Mouse (Mus musculus) lung, postnatal 10 days (tissue): ENCODE data around the gene Gm10037.
A peak's percentile ranks its signal among the peaks of the same experiment; 100 is the strongest.
"Not testable (repeated sequence)": the region's sequence is repeated elsewhere in the genome, so short reads cannot be mapped to it uniquely, and the experiment has no call there.

Experiments
- DNase-seq: peaks from one replicate; pipeline ENCODE4 v3.0.0; 2021

Gene Gm10037

GRCm38 (mm10) chr13:67830911-67831336, at the start of gene Gm10037:
Gene Gm10037, plus strand, starts transcription at chr13:67831106.
- DNase-seq, result peak; percentile 68

- DNase-seq, result no peak
Measured at GRCm38 (mm10) chr13:67791921-67792455, 38.9 kb upstream of the Gm10037 start.

- DNase-seq, result no peak
Measured at GRCm38 (mm10) chr13:67798618-67799017, 32.3 kb upstream of the Gm10037 start.

GRCm38 (mm10) chr13:67799151-67799550, 31.8 kb upstream of the Gm10037 start:
- DNase-seq, result not testable (repeated sequence)

- no peak for DNase-seq
Measured at GRCm38 (mm10) chr13:67811651-67812210, 19.2 kb upstream of the Gm10037 start.

- no peak for DNase-seq
Measured at GRCm38 (mm10) chr13:67812961-67813709, 17.8 kb upstream of the Gm10037 start.

GRCm38 (mm10) chr13:67813710-67814660, 16.9 kb upstream of the Gm10037 start, which contains the start of gene Zfp273:
Gene Zfp273, plus strand, starts transcription at chr13:67813740.
- peak; percentile 77 for DNase-seq

GRCm38 (mm10) chr13:67818636-67819035, 12.3 kb upstream of the Gm10037 start:
- DNase-seq, result no peak

- not testable (repeated sequence) for DNase-seq
Measured at GRCm38 (mm10) chr13:67833137-67833536, 2.2 kb downstream of the Gm10037 start.

- DNase-seq, result no peak
Measured at GRCm38 (mm10) chr13:67843775-67844118, 12.8 kb downstream of the Gm10037 start.

- peak; percentile 73 for DNase-seq
Measured at GRCm38 (mm10) chr13:67844119-67844852, 13.4 kb downstream of the Gm10037 start.

GRCm38 (mm10) chr13:67844853-67845194, 13.9 kb downstream of the Gm10037 start:
- no peak for DNase-seq

GRCm38 (mm10) chr13:67850361-67850760, 19.5 kb downstream of the Gm10037 start:
- no peak for DNase-seq

GRCm38 (mm10) chr13:67853130-67853529, 22.2 kb downstream of the Gm10037 start:
- DNase-seq, result no peak

GRCm38 (mm10) chr13:67853983-67854382, 23.1 kb downstream of the Gm10037 start:
- no peak for DNase-seq

- no peak for DNase-seq
Measured at GRCm38 (mm10) chr13:67857317-67857716, 26.4 kb downstream of the Gm10037 start.

GRCm38 (mm10) chr13:67862508-67862907, 31.6 kb downstream of the Gm10037 start:
- DNase-seq, result no peak

GRCm38 (mm10) chr13:67863026-67863425, 32.1 kb downstream of the Gm10037 start, which contains the start of gene BC048507:
Gene BC048507, plus strand, starts transcription at chr13:67863326.
- no peak for DNase-seq

- no peak for DNase-seq
Measured at GRCm38 (mm10) chr13:67864764-67865350, 34.0 kb downstream of the Gm10037 start.

- no peak for DNase-seq
Measured at GRCm38 (mm10) chr13:67867899-67868298, 37.0 kb downstream of the Gm10037 start.

- DNase-seq, result not testable (repeated sequence)
Measured at GRCm38 (mm10) chr13:67876049-67876698, 45.3 kb downstream of the Gm10037 start.
